Mouse (Mus musculus): Measurements from ENCODE around the gene Nes. TPM values are rescaled to one million over a fixed set of nuclear protein-coding genes. Genes with fewer than 3 reads are reported as not detected.

Nes gene
- polyA plus RNA-seq, 1 experiment from 2014 or later = 85.4 TPM

- Histone ChIP-seq H3K4me1 (ENCODE audit: control insufficient read depth, insufficient read depth, low read length) (peaks cover 81% of the 10 kb centered on the region), H3K27me3 (ENCODE audit: control insufficient read depth, insufficient read depth, low read length) (no peaks in the 10 kb centered on the region), H3K9ac (ENCODE audit: low read length) (peak overlapping the region; percentile 46), H3K4me3 (ENCODE audit: low read depth, low read length) (no peak overlapping the region), H3K9me3 (ENCODE audit: control insufficient read depth, low read length) (no peaks in the 10 kb centered on the region), H3K4me2 (peak overlapping the region; percentile 31), H3K36me3 (ENCODE audit: control insufficient read depth, insufficient read depth, low read length) (no peaks in the 10 kb centered on the region), H3K27ac (ENCODE audit: low read depth, low read length) (peak overlapping the region; percentile 84)
- DNase-seq (ENCODE audit: low spot score, missing footprints) (peak; percentile 86), ATAC-seq (ENCODE audit: low FRiP score) (no peak)
- 43% methylated on average over 6 of the region's 6 CpGs for WGBS
These were observed 12.7 kb downstream of the Nes start for GRCm38 (mm10) chr3:87983627-87984026.

DNA sequence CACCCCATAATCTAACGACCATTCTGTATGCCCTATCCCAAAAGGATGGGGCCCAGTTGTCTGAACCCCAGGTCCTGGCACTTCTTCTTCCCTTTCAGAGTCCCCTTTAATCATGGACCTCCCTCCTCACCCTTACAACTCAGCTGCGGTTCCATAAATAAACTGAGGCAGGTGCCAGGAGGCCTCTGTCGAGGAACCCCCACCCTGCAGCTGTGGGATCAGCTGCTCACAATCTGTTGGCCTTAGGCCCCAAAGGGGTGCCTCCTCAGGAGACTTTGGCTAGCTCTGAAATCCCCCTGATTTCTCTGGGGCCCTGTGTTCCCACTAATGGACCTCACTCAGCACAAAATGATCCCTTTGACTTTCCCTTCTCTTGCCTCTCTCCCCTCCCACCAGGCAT, 13.2 kb downstream of the Nes start:
- H3K4me2 ChIP-seq = no peak overlapping the region
- 43% methylated on average over 3 of the region's 3 CpGs for WGBS

DNA sequence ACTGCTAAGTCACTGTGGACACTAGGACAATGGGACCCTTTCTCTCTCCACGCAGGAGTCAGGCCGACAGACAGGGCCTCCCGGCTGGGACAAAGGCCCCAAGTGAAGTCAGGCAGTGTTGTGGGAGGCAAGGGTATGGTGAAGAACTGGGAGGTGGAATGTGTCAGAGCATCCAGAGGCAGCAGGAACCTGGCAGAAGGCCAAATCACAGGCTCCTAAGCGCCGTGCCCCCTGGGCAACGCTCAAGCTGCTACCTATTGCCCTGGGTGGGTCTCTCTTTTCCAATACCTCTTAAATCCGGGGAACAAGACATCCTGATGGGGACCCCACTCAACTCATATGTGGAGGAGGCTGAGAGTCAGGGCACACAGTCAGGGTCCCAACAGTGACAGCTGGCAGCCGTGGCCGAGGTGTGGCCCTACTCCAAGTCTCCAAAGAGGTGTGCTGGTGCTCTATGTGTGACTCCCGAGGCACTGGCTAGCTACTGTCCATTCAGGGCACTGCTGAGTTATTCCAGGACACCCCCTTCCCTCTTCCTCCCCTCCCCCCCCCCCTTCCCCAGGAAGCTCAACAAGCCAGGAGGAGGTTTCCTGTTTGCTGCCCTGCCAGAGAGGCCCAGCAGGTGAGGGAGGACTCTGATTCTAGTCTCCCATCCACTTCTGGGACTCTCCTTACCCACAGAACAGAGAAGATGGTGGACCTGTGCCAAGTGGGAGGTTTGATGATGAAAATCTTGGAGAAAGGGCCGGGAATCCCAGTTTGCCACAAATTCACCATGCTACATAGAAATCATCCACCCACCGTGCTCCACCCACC, 14.8 kb downstream of the Nes start:
- DNase-seq (ENCODE audit: low spot score, missing footprints) = peak; percentile 93
- Histone ChIP-seq H3K4me1 (ENCODE audit: control insufficient read depth, insufficient read depth, low read length) (peaks cover 67% of the 10 kb centered on the region), H3K9ac (ENCODE audit: low read length) (peak overlapping the region; percentile 42; the same call in 1 of the 2 replicates)

More for the DNA sequence above, 13.2 kb downstream of the Nes start:
- ATAC-seq (ENCODE audit: low FRiP score) (no peak), DNase-seq (ENCODE audit: low spot score, missing footprints) (no peak)
- Histone ChIP-seq H3K4me3 (ENCODE audit: low read depth, low read length) (no peak overlapping the region), H3K9ac (ENCODE audit: low read length) (peak overlapping the region; percentile 10; the same call in 1 of the 2 replicates), H3K4me1 (ENCODE audit: control insufficient read depth, insufficient read depth, low read length) (peaks cover 80% of the 10 kb centered on the region), H3K27me3 (ENCODE audit: control insufficient read depth, insufficient read depth, low read length) (no peaks in the 10 kb centered on the region), H3K27ac (ENCODE audit: low read depth, low read length) (peak overlapping the region; percentile 84), H3K36me3 (ENCODE audit: control insufficient read depth, insufficient read depth, low read length) (no peaks in the 10 kb centered on the region), H3K9me3 (ENCODE audit: control insufficient read depth, low read length) (no peaks in the 10 kb centered on the region)

DNA sequence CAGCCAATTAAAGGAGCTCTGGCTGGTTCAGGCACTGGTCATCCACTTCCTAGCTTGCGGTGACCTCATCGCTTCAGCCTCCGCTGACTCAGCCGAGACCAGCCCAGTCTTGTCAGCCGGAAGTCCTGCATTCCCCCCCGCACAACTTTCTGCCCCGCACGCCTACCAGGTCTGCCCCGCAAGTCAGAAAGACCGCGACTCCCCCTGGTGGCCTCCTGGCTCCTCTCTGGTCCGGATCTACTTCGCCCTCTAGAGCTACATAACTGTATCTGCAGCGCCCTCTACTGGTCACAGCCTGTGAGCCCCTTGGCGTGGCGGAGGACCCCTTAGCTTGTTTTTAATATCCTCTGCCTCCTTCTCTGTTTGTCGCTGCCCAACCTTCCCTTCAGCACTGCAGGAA, 16.0 kb downstream of the Nes start:
- DNase-seq (ENCODE audit: low spot score, missing footprints) = peak; percentile 100
- Histone ChIP-seq H3K27ac (ENCODE audit: low read depth, low read length) (peak overlapping the region; percentile 44; the same call in 1 of the 2 replicates), H3K9me3 (ENCODE audit: control insufficient read depth, low read length) (no peaks in the 10 kb centered on the region), H3K4me3 (ENCODE audit: low read depth, low read length) (peak overlapping the region; percentile 26), H3K4me1 (ENCODE audit: control insufficient read depth, insufficient read depth, low read length) (peaks cover 60% of the 10 kb centered on the region), H3K4me2 (peak overlapping the region; percentile 67), H3K27me3 (ENCODE audit: control insufficient read depth, insufficient read depth, low read length) (no peaks in the 10 kb centered on the region), H3K9ac (ENCODE audit: low read length) (peak overlapping the region; percentile 41; the same call in 1 of the 2 replicates), H3K36me3 (ENCODE audit: control insufficient read depth, insufficient read depth, low read length) (no peaks in the 10 kb centered on the region)
- ATAC-seq (ENCODE audit: low FRiP score) = peak; percentile 70
- WGBS = under 1% methylated on average over 17 of the region's 17 CpGs

More for the DNA sequence above, 14.8 kb downstream of the Nes start:
- Histone ChIP-seq H3K36me3 (ENCODE audit: control insufficient read depth, insufficient read depth, low read length) (no peaks in the 10 kb centered on the region), H3K27me3 (ENCODE audit: control insufficient read depth, insufficient read depth, low read length) (no peaks in the 10 kb centered on the region), H3K9me3 (ENCODE audit: control insufficient read depth, low read length) (no peaks in the 10 kb centered on the region), H3K4me2 (peak overlapping the region; percentile 18), H3K27ac (ENCODE audit: low read depth, low read length) (peak overlapping the region; percentile 71), H3K4me3 (ENCODE audit: low read depth, low read length) (no peak overlapping the region)
- 37% methylated on average over 12 of the region's 12 CpGs for WGBS
- 0 out of 2 replicates have a peak, but pooled peaks have one; percentile 14 for ATAC-seq (ENCODE audit: low FRiP score)

GRCm38 (mm10) chr3:87987633-87988032, 16.8 kb downstream of the Nes start:
- Histone ChIP-seq H3K27ac (ENCODE audit: low read depth, low read length) (peak overlapping the region; percentile 44), H3K36me3 (ENCODE audit: control insufficient read depth, insufficient read depth, low read length) (no peaks in the 10 kb centered on the region), H3K4me2 (peak overlapping the region; percentile 67), H3K4me3 (ENCODE audit: low read depth, low read length) (peak overlapping the region; percentile 26), H3K9me3 (ENCODE audit: control insufficient read depth, low read length) (no peaks in the 10 kb centered on the region), H3K27me3 (ENCODE audit: control insufficient read depth, insufficient read depth, low read length) (peaks cover 2% of the 10 kb centered on the region; the same call in 1 of the 2 replicates), H3K4me1 (ENCODE audit: control insufficient read depth, insufficient read depth, low read length) (peaks cover 53% of the 10 kb centered on the region), H3K9ac (ENCODE audit: low read length) (peak overlapping the region; percentile 52)
- ATAC-seq (ENCODE audit: low FRiP score) = peak; percentile 64
- 1% methylated on average over 15 of the region's 15 CpGs for WGBS
- DNase-seq (ENCODE audit: low spot score, missing footprints) = peak; percentile 94

- Histone ChIP-seq H3K4me3 (ENCODE audit: low read depth, low read length) (peak overlapping the region; percentile 26), H3K9ac (ENCODE audit: low read length) (peak overlapping the region; percentile 52), H3K27me3 (ENCODE audit: control insufficient read depth, insufficient read depth, low read length) (peaks cover 4% of the 10 kb centered on the region; the same call in 1 of the 2 replicates), H3K36me3 (ENCODE audit: control insufficient read depth, insufficient read depth, low read length) (no peaks in the 10 kb centered on the region), H3K9me3 (ENCODE audit: control insufficient read depth, low read length) (no peaks in the 10 kb centered on the region), H3K27ac (ENCODE audit: low read depth, low read length) (peak overlapping the region; percentile 44; the same call in 1 of the 2 replicates), H3K4me1 (ENCODE audit: control insufficient read depth, insufficient read depth, low read length) (peaks cover 49% of the 10 kb centered on the region), H3K4me2 (peak overlapping the region; percentile 67)
- peak; percentile 93 for DNase-seq (ENCODE audit: low spot score, missing footprints)
- ATAC-seq (ENCODE audit: low FRiP score) = peak; percentile 0; the same call in 1 of the 2 replicates
- WGBS = 10% methylated on average over 15 of the region's 15 CpGs
These were observed 17.2 kb downstream of the Nes start for GRCm38 (mm10) chr3:87988068-87988467.

- Histone ChIP-seq H3K27me3 (ENCODE audit: control insufficient read depth, insufficient read depth, low read length) (peaks cover 17% of the 10 kb centered on the region; the same call in 1 of the 2 replicates), H3K36me3 (ENCODE audit: control insufficient read depth, insufficient read depth, low read length) (no peaks in the 10 kb centered on the region), H3K4me1 (ENCODE audit: control insufficient read depth, insufficient read depth, low read length) (peaks cover 33% of the 10 kb centered on the region), H3K9me3 (ENCODE audit: control insufficient read depth, low read length) (no peaks in the 10 kb centered on the region), H3K27ac (ENCODE audit: low read depth, low read length) (no peak overlapping the region), H3K4me3 (ENCODE audit: low read depth, low read length) (no peak overlapping the region), H3K4me2 (no peak overlapping the region), H3K9ac (ENCODE audit: low read length) (no peak overlapping the region)
- 31% methylated on average over 10 of the region's 10 CpGs for WGBS
- ATAC-seq (ENCODE audit: low FRiP score) = no peak
- no peak for DNase-seq (ENCODE audit: low spot score, missing footprints)
These were observed 19.1 kb downstream of the Nes start for GRCm38 (mm10) chr3:87989935-87990334.

DNA sequence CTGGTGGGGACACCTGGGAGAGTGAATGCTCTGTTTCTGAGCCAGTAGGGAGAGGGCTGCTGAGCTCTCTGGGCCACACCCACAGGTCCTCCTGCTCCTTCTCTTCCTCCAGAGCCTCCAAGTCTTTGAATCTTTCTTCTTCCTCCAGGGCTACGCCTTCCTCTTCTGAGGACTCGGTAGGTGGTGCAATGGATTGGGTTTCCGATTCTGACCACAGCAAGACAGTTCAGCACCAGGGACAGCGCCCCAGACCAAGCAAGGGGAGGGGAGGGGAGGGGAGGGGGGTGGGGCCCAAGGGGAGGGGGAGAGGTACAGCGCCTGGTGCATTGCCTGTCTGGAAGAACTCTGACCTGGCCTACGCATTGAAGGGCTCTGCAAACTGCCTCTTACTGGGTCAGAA, 22.6 kb downstream of the Nes start:
- peaks cover 4% of the 10 kb centered on the region for H3K4me1 ChIP-seq (ENCODE audit: control insufficient read depth, insufficient read depth, low read length)
- no peak overlapping the region for H3K27ac ChIP-seq (ENCODE audit: low read depth, low read length)
- DNase-seq (ENCODE audit: low spot score, missing footprints) (peak; percentile 92), ATAC-seq (ENCODE audit: low FRiP score) (no peak)
- H3K4me3 ChIP-seq (ENCODE audit: low read depth, low read length) = no peak overlapping the region
- H3K9me3 ChIP-seq (ENCODE audit: control insufficient read depth, low read length) = no peaks in the 10 kb centered on the region
- peaks cover 52% of the 10 kb centered on the region for H3K27me3 ChIP-seq (ENCODE audit: control insufficient read depth, insufficient read depth, low read length)
- WGBS = 2% methylated on average over 6 of the region's 6 CpGs
- H3K9ac ChIP-seq (ENCODE audit: low read length) = no peak overlapping the region
- no peak overlapping the region for H3K4me2 ChIP-seq
- H3K36me3 ChIP-seq (ENCODE audit: control insufficient read depth, insufficient read depth, low read length) = no peaks in the 10 kb centered on the region

- H3K9me3 ChIP-seq (ENCODE audit: control insufficient read depth, low read length) = no peaks in the 10 kb centered on the region
- DNase-seq (ENCODE audit: low spot score, missing footprints) (no peak), ATAC-seq (ENCODE audit: low FRiP score) (no peak)
- peaks cover 11% of the 10 kb centered on the region for H3K4me1 ChIP-seq (ENCODE audit: control insufficient read depth, insufficient read depth, low read length)
- H3K36me3 ChIP-seq (ENCODE audit: control insufficient read depth, insufficient read depth, low read length) = no peaks in the 10 kb centered on the region
- no peak overlapping the region for H3K27ac ChIP-seq (ENCODE audit: low read depth, low read length)
- WGBS = 21% methylated on average over 11 of the region's 11 CpGs
- no peak overlapping the region for H3K9ac ChIP-seq (ENCODE audit: low read length)
- peaks cover 71% of the 10 kb centered on the region for H3K27me3 ChIP-seq (ENCODE audit: control insufficient read depth, insufficient read depth, low read length)
- H3K4me2 ChIP-seq = no peak overlapping the region
- no peak overlapping the region for H3K4me3 ChIP-seq (ENCODE audit: low read depth, low read length)
These were observed 24.5 kb downstream of the Nes start for GRCm38 (mm10) chr3:87995331-87995730.
